Mouse (Mus musculus): Measurements from ENCODE around the gene Afp. TPM values are rescaled to one million over a fixed set of nuclear protein-coding genes. Genes with fewer than 3 reads are reported as not detected.

Gene Afp
- 2.4 and 2.5 TPM in 2 replicates for polyA plus RNA-seq (2012; rRNA removed)

DNA sequence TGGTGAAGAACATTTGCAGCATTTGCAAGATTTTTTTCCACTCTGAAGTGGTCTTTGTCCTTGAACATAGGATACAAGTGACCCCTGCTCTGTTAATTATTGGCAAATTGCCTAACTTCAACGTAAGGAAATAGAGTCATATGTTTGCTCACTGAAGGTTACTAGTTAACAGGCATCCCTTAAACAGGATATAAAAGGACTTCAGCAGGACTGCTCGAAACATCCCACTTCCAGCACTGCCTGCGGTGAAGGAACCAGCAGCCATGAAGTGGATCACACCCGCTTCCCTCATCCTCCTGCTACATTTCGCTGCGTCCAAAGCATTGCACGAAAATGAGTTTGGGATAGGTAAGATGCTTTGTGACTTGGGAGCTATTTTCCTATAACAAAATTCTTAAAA lies at the start of gene Afp:
Afp (plus strand) TSS at position 220 of the 400 bp plus-strand sequence.
- DNase-seq (ENCODE audit: low spot score): no peak

DNA sequence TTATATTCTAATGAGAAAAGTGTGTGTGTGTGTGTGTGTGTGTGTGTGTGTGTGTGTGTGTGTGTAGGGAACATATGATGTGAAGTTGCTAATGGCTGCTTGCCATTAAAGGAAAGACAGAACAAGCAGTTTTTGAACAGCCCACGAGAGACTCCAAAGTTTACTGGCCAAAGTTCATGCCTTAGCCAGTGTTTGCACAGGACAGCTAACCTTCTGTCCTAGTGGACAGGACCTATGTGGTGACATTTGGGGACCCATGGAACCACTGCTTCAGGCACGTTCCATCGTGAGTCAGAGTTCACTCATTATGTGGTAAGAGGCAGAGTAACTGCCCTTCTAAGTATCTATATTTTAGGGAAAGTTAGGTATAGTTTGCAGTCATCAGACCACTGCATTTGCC lies 43.0 kb upstream of the Afp start:
- no peak for DNase-seq (ENCODE audit: low spot score)

DNA sequence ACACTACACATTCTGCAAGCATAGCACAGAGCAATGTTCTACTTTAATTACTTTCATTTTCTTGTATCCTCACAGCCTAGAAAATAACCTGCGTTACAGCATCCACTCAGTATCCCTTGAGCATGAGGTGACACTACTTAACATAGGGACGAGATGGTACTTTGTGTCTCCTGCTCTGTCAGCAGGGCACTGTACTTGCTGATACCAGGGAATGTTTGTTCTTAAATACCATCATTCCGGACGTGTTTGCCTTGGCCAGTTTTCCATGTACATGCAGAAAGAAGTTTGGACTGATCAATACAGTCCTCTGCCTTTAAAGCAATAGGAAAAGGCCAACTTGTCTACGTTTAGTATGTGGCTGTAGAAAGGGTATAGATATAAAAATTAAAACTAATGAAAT lies 40.6 kb upstream of the Afp start:
- no peak for DNase-seq (ENCODE audit: low spot score)

DNA sequence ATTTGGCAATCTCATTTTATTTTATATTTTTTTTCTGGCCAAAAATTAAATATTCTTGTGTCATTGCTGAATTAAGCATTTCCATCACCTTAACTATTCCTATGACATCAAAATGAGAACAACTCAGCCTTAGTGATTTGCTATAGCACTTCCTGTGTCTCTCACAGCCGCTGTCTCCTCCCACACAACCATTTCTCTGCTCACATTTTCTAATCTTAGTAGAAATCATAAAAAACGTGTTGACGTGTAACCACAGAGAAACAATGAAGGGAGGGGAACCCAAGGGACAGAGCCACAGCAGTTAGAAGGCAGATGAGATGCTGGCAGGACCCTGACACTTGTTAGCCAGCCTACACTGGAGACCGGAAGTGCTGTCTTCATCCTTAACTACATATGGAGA lies 37.8 kb upstream of the Afp start:
- no peak for DNase-seq (ENCODE audit: low spot score)

DNA sequence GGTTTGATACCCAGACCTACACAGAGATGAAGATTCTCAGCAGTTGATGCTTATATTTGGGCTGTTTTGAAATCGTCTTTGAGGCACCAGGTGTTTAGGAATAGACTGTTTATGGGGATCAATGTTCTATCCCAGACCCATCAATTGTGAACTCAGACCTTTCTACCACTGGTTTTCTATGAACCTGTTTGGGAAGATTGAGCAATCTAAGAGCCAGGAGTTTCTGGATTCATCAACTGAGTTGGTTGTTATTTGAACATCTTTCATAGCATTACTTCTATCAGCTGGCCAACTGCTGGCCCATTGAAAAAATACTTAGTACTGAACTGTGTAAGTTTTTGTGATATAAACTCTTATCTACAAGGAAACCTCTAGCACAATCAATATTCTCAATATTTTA lies 33.3 kb upstream of the Afp start:
- no peak for DNase-seq (ENCODE audit: low spot score)

DNA sequence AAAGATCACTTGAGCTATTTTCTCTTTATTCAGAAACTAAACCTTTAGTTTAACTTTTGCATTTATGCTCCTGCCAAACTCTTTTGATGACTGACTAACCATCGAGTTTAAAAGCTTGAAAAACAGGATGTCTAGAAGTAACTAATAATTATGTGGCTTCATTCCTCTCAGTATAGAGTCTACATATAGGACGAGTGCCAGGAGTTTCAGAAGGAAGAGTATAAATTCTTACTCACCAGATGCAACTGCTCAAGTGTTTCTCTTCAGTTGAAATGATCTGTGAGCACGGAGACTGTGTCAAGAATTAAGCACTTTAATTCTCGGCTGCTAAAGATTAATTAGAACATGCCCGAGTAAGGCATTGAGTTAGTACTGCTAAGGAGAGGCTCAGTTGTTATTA lies 31.8 kb upstream of the Afp start:
- DNase-seq (ENCODE audit: low spot score): no peak

DNA sequence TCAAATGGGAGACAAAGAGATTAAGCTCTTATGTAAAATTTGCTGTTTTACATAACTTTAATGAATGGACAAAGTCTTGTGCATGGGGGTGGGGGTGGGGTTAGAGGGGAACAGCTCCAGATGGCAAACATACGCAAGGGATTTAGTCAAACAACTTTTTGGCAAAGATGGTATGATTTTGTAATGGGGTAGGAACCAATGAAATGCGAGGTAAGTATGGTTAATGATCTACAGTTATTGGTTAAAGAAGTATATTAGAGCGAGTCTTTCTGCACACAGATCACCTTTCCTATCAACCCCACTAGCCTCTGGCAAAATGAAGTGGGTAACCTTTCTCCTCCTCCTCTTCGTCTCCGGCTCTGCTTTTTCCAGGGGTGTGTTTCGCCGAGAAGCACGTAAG lies 29.9 kb upstream of the Afp start, which contains the start of gene Alb:
Alb (plus strand) TSS at position 279 of the 400 bp plus-strand sequence.
- DNase-seq (ENCODE audit: low spot score): no peak

DNA sequence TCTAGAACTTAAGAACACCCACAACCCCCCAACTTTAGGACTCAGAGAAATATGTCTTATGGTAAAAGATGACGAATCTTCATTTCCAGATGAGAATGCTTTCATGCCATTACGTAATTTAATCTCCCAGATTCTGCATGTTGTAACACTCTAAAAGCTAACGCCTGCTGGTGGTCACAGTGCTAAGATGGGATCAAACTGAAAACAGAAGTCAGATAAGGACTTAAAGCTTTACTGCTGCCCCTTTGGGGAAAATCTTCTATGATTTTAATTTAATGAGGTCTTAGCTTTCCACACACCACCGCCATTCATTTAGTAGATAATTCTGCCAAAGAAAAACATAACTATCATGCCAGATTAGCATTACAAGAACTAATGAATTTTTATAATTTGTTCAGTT lies 23.7 kb upstream of the Afp start:
- DNase-seq (ENCODE audit: low spot score): no peak

DNA sequence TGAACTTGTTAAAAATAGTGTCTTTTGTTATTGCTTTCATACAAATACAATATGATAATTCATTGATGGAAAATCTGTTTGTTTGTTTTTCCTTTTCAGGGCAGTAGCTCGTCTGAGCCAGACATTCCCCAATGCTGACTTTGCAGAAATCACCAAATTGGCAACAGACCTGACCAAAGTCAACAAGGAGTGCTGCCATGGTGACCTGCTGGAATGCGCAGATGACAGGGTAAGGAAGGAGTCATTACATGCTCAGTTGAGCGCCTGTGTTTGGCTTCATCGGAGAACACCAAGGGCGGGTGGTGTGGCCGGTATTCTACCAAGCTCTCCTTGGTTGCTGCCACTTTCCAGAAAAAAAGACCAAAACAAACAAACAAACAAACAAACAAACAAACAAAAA lies 23.3 kb upstream of the Afp start:
- no peak for DNase-seq (ENCODE audit: low spot score)

DNA sequence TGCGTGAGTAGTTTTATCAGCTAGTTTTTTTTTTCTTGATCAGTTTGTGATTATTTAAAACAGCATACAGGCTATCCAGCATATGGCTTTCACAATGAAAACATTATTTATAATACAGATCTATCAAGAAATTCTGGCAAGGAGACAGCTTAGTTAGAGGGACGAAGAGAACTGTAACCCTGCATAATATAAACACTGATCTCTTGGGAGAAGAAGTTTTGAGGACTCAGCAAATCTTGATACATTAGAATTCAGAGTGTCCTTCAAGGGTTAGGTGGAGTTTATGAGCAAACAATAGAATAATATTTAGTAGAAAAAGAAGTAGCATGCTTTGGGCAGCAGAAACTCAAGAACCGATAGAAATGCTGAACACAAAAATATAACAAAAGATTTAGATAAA lies 19.7 kb upstream of the Afp start:
- DNase-seq (ENCODE audit: low spot score): no peak

DNA sequence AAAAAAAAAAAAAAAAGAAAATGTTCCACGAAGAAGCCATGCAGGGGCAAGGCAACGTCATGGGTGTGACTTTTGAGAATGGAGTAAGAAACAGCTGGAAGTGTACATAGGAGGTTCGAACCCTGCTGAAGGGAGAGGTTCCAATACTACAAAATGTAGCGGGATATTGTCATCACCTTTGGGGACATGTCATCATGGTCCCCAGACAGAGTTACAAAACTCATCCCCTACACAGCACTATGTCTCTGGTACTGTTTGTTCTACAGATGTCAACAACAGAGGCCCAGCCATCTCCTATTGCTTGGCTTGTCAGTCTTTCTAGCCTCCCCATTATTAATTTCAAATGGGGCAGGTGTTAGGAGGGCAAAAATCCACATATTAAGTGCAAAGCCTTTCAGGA lies 16.6 kb upstream of the Afp start:
- DNase-seq (ENCODE audit: low spot score): no peak

DNA sequence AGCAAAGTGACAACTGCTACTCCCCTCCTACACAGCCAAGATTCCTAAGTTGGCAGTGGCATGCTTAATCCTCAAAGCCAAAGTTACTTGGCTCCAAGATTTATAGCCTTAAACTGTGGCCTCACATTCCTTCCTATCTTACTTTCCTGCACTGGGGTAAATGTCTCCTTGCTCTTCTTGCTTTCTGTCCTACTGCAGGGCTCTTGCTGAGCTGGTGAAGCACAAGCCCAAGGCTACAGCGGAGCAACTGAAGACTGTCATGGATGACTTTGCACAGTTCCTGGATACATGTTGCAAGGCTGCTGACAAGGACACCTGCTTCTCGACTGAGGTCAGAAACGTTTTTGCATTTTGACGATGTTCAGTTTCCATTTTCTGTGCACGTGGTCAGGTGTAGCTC lies 16.2 kb upstream of the Afp start:
- DNase-seq (ENCODE audit: low spot score): no peak

DNA sequence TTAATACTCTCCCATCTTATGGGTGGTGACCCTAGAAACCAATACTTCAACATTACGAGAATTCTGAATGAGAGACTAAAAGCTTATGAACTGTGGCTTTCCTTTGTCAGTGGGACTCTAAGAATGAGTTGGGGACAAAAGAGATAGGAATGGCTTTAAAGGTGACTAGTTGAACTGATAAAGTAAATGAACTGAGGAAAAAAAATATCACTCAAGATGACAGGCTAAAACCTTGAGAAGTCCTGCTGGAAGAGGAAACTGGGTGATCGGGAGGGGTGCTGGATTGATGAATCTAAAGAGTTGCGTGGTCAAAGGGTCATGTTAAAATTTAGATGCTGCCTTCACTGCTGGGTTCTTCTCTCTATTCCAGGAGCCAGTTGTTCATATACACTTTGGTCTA lies 13.8 kb upstream of the Afp start:
- DNase-seq (ENCODE audit: low spot score): no peak

DNA sequence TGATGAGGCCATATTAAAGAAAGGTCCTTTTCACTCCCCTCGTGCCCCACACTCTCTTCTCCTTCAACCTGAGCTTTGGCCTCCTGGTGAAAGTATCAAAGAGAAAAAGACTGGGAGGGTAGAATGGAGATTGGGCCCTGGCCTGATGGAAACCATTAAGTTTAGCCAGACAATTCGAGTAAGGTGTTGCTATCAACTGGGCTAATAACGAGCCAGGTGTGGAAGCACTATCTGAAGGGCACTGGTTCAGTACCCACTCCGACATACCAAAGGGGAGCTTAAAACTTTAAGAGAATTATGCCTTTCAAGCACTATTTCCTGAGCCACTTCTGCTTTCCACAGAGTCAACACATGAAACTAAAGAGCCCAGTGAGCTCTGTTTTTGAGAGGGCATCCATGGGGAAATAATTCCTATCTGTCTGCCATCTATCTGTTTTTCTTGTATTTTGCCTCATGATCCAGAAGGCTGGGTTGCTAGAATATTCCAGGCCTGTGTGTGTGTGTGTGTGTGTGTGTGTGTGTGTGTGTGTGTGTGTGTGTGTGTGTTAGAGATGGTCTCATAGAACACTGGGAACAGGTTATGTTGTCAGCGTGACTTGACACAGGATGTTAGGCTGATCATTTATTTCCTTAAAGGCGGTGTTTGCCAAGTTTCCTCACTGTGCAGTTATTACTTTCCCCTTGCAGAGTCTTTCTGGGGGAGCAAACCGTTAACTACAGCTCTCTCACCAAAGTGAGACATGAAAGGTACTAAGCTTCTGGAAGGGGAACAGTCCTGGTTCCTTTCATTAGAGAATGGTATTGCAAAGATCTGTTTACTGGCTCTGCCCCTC lies 13.0 kb upstream of the Afp start:
- DNase-seq (ENCODE audit: low spot score): no peak

DNA sequence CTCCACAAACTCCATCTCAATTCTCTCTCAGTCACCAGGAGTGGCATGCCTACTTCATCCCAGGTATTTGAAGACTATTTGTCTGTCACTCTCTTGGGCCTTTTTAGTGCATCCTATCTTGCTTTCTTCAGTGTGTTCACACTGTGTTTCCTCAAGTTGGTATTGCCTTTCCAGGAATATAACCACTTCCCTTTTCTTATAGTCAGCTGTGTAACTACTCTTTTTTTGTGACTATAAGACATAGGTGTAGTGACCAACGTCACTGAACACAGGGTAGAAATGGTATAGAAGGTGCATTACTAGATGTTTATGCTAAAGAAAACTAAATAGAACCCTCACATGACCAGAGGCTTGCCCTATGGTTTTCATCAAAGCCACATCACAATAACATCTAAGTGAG lies 11.7 kb upstream of the Afp start:
- no peak for DNase-seq (ENCODE audit: low spot score)

DNA sequence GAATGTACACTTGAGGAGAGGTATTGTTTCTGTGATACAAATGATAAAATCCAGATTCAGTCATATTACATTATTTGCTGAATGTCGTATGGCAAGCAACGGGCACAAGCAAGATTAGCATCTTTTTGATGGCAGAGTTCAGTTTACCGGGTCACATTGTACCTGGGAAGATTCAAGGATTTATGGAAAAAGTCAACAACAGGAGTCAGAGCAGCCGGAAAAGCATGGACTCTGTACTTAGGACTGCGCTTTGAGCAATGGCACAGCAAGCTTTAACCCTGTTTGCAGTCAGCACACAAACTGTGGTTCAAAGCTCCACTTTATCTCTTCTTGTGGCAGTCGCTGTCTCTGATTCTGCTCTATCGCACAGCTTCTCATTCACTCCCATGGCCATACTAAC lies 4.9 kb upstream of the Afp start:
- no peak for DNase-seq (ENCODE audit: low spot score)

DNA sequence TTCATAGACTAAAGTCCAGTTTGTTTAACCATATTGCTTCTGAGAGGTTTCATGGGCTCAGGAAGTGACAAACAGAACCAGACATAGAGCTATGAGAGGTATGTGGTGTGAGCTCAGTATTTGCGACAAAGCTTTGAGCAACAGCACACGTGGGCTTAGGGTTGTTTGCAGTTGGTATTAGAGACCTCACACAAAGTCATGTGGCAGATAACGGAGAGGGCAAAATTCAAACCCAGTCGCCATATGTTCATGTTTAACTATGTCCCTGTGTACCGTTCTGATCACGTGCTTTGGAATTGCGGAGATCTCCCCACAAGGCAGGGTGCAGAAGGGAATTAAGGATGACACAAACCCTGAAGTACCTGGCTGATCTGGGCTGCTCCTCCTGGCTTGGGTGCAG lies 2.2 kb upstream of the Afp start:
- DNase-seq (ENCODE audit: low spot score): no peak

DNA sequence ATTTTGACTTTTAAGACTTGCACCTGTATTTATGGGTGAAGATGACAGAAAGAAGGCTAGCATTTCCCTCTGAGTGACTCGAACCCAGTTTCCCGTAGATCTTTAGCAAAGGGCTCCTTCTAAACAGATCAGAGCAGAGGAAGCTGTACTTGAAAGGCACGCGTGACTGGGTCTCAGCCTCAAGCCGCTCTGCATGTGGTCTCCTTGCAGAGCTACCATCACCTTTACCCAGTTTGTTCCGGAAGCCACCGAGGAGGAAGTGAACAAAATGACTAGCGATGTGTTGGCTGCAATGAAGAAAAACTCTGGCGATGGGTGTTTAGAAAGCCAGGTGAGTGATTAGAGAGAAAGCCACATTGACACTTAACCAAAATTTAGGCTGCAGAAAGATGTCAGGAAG lies 1.9 kb downstream of the Afp start:
- DNase-seq (ENCODE audit: low spot score): no peak

DNA sequence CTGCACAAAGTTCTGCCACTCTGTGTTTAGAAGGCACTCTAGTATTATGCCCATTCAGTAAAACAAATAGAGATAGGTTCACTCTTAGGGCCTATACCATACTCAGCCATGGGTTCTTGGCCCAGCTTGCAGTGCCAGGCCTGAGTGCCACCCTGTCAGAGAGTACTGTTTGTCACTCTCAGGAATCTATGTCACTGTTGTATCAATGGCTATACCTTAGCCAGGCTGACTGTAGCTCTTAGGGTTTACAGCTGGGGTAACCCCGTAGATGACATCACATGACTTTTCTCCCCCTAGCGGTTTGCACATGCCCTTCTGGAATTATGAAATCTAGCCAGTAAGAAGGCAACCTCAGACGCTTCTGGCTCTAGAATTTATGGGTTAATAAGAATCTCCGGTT lies 3.8 kb downstream of the Afp start:
- no peak for DNase-seq (ENCODE audit: low spot score)

DNA sequence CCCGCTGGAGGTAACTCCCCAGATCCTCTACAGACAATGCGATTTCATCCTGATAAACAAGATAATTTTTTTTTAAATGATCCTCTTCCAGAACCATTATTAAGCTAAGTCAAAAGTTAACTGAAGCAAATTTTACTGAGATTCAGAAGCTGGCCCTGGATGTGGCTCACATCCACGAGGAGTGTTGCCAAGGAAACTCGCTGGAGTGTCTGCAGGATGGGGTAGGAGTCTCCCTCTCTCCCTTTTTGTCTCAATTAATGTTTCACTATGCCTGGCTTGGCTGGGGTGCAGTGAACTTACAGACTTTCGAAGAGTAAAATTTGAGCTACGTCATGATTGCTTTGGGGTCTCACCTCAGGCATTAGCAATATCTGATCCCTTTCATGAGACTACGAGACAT lies 9.0 kb downstream of the Afp start:
- no peak for DNase-seq (ENCODE audit: low spot score)

DNA sequence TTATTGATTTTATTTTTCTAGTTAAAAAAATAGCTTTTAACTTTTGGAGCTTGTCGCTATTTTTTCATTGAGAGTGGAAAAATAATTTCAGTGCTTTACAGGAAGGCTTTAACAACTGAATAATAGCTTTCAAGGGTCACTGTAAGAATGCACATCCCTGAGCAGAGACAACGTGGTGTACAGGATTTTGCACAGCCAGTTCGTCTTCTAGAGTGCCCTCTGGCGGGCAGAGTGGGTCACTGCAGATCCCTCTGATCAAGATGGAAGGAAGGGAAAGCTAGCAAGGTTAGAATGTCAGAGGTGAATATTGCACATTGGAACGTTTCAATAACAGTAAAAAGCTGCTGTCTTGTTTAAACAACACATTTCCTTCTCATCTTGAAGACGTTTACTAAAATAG lies 10.2 kb downstream of the Afp start:
- peak; percentile 51 for DNase-seq (ENCODE audit: low spot score)

DNA sequence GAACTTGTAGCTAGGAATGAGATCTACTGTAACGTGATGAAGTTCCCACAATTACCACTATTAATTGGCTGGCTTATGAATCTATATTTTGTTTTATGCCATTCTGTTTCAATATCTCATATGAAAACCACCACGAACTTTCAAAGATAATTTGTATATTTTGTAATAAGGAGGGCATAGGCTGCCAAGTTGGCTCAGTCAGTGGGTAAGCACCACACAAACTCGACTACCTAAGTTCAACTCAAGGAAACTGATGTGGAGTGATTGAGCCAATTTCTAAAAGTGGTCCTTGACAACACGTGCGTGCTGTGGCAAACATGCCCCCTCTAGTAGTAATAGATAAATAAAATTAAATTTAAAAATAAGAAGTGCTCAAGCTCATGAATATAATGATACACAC lies 11.2 kb downstream of the Afp start:
- DNase-seq (ENCODE audit: low spot score): no peak

DNA sequence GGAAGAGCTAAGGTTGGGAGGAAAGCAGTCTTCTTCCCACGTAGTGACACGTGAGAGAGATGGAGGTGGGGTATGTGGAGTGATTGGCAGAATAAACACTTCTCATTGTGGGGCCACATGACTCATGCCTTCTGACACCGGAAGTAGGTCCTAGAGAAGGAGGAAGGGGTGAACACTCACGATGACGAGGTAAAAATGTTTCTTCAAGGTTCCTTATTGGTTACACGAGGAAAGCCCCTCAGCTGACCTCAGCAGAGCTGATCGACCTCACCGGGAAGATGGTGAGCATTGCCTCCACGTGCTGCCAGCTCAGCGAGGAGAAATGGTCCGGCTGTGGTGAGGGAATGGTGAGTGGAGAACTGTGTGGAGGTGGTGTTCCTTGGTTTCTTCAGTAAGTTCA lies 14.2 kb downstream of the Afp start:
- no peak for DNase-seq (ENCODE audit: low spot score)

DNA sequence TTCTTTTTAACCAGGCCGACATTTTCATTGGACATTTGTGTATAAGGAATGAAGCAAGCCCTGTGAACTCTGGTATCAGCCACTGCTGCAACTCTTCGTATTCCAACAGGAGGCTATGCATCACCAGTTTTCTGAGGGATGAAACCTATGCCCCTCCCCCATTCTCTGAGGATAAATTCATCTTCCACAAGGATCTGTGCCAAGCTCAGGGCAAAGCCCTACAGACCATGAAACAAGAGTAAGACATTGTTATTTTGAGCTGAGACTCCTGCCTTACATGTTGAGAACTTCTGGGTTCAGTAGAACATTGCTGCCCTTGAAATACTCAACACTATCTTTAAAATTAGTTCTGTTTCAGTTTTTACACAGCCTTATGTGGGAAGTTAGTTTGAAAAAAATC lies 16.0 kb downstream of the Afp start:
- no peak for DNase-seq (ENCODE audit: low spot score)
